Mouse (Mus musculus) heart, embryonic 16.5 days (tissue): ENCODE measurements at regions not wholly inside any gene's neighbourhood (a gene's known extent, or its start where the extent isn't known, plus 50 kb on each side); places are given as distances from the start of the nearest gene placed in this dataset.
A peak's percentile ranks its signal among the peaks of the same experiment; 100 is the strongest.

Experiments
- ATAC-seq: fragments of 200-750 bp; cut with Nextera tagmentation; replicated peaks from 2 replicates; pipeline ENCODE4 v1.8.0; 2017; ENCODE audit warnings: moderate number of reproducible peaks; ENCODE audit not compliant: insufficient read depth, low FRiP score; ENCODE audit errors: extremely low read depth
- H3K27ac ChIP-seq: fragments of 300-500 bp; sonication (generic); 2 replicates; pipeline ENCODE4 v1.5.1; 2014; ENCODE audit warnings: mild to moderate bottlenecking, low read length, control low read depth, moderate library complexity
- H3K27me3 ChIP-seq: fragments of 300-500 bp; sonication (generic); 2 replicates; pipeline ENCODE4 v1.6.1; 2014; ENCODE audit warnings: low read length, mixed read lengths; ENCODE audit not compliant: control insufficient read depth, insufficient read depth
- H3K36me3 ChIP-seq: fragments of 300-500 bp; sonication (generic); 2 replicates; pipeline ENCODE4 v1.6.1; 2014; ENCODE audit not compliant: control insufficient read depth, insufficient read depth
- H3K4me1 ChIP-seq: fragments of 300-500 bp; sonication (generic); 2 replicates; pipeline ENCODE4 v1.6.1; 2014; ENCODE audit warnings: low read length, mixed read lengths; ENCODE audit not compliant: control insufficient read depth, insufficient read depth
- H3K4me2 ChIP-seq: fragments of 300-500 bp; sonication (generic); 2 replicates; pipeline ENCODE4 v1.6.1; 2014; ENCODE audit warnings: low read depth, mild to moderate bottlenecking, control low read depth, low read length
- H3K4me3 ChIP-seq: fragments of 300-500 bp; sonication (generic); 2 replicates; pipeline ENCODE4 v1.5.1; 2014; ENCODE audit warnings: mild to moderate bottlenecking, control low read depth, low read length
- H3K9ac ChIP-seq: fragments of 300-500 bp; sonication (generic); 2 replicates; pipeline ENCODE4 v1.6.1; 2014; ENCODE audit warnings: low read length, control low read depth
- H3K9me3 ChIP-seq: fragments of 300-500 bp; sonication (generic); replicated peaks from 2 replicates; pipeline ENCODE4 v1.6.1; 2016; ENCODE audit warnings: low read length; ENCODE audit not compliant: control insufficient read depth
- WGBS: fragments of 180-500 bp; shearing (Covaris S2); extraction: QIAGEN DNeasy Blood & Tissue Kit; methylation state at CpG from one replicate; pipeline ENCODE4 v1.1.7; 2014; 5-methylcytosine and 5-hydroxymethylcytosine counted together

DNA sequence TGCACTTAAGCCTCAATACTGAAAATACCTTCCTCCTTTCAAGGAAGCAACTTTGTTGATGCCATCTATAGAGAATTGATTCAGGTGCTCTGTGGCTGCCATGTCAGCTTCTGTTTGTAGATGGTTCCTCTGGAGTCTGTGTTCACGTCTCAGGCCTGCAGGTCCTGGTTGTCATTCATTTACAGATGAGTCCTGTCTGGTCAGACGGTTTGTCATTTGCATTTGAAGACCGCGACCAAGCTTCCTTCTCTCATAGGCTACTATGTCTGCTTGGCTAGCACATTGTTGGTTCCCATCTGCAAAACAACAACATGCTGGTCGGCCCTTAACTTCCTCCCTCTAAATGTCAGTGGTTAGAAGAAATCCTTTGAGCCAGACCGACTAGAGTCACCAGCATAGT lies 151.0 kb downstream of the Dact1 start:
- WGBS = 78% methylated on average over 6 of the region's 6 CpGs
- Histone ChIP-seq H3K9me3 (no peaks in the 10 kb centered on the region), H3K27ac (no peak overlapping the region), H3K4me1 (no peaks in the 10 kb centered on the region), H3K27me3 (peaks cover 1% of the 10 kb centered on the region; the same call in 1 of the 2 replicates), H3K36me3 (no peaks in the 10 kb centered on the region), H3K4me2 (no peak overlapping the region), H3K4me3 (no peak overlapping the region), H3K9ac (no peak overlapping the region)
- no peak for ATAC-seq

DNA sequence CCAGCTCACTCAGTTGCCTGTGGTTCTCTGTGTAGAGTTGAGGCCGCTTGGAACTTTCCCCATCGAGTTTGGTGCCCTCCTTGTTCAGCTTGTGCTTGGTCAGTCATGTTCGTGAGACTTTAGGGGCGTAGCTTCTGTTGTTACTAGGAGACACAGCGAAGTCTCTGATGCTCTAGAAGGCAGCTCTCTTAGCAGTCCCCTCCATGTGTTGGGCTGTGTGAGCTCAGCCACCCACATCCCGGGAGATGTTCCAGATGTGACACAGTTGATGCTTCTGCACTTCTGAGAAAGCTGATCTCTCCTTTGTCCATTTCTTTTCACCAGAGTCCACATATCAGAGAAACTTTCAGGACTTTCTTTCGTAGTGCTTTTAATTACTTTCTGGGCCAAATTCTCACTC lies 158.1 kb downstream of the Dact1 start:
- H3K9ac ChIP-seq = no peak overlapping the region
- H3K4me1 ChIP-seq = peaks cover 11% of the 10 kb centered on the region
- H3K36me3 ChIP-seq = no peaks in the 10 kb centered on the region
- no peak overlapping the region for H3K4me3 ChIP-seq
- H3K4me2 ChIP-seq = no peak overlapping the region
- H3K27me3 ChIP-seq = no peaks in the 10 kb centered on the region
- no peaks in the 10 kb centered on the region for H3K9me3 ChIP-seq
- H3K27ac ChIP-seq = no peak overlapping the region
- WGBS = 74% methylated on average over 7 of the region's 7 CpGs
- no peak; the same call in 1 of the 2 replicates for ATAC-seq

DNA sequence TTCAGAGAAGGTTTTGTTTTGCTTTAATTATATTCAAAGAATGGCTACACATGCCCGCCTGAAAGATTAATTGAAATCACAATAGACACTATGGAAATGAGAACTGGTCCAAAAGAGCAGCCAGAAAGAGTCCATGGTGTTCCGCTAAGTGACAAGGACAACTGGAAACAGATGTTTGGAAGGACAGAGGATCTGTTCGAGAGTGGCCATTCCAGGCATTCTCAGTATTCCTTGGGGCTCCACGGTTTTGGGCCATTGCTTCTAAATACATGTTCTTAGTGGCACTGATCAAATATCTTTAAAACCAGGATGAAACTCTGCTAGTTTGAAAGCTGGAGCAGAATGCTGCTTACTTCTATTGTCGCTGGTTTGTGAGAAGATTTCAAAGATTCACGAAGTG lies 158.6 kb downstream of the Dact1 start:
- H3K36me3 ChIP-seq = no peaks in the 10 kb centered on the region
- WGBS = 57% methylated on average over 6 of the region's 6 CpGs
- H3K4me2 ChIP-seq = no peak overlapping the region
- no peak overlapping the region for H3K9ac ChIP-seq
- ATAC-seq = no peak
- H3K4me1 ChIP-seq = peaks cover 11% of the 10 kb centered on the region
- H3K9me3 ChIP-seq = no peaks in the 10 kb centered on the region
- H3K4me3 ChIP-seq = no peak overlapping the region
- no peak overlapping the region for H3K27ac ChIP-seq
- H3K27me3 ChIP-seq = no peaks in the 10 kb centered on the region

DNA sequence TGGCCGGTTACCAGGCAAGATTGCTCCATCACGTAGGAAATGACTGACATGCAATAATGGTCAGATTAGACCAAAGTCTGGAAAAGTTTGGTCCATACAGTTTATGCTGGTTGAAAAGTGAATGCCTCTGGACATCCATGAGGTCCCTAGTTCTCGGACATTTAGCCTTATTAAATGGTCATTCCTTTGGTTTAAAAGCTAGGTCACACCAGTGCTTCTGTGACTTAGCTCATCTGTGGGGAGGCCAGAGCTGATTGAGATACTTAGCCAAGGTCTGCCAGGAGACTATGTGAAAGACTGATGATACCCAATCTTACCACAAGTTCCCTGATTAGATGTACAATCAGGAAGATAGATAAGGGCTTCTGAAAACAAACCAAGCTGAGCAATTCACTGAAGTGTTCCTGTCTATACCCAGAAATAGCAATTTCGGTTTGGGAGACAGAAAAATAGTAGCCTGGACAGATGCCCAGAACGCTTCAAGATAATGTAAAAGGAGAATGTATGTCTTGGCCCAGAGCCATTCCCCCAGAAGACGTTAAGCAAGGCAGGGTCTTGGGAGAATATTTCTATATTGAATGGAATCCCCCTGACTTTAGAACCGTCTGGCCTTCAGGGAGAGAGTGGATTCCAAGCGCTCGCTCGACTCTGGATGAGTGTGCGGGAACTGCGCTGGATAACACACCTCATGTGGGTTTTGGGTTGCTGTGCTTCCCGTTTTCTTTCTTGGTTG lies 161.5 kb downstream of the Dact1 start:
- ATAC-seq = peak; percentile 18; the same call in 1 of the 2 replicates

DNA sequence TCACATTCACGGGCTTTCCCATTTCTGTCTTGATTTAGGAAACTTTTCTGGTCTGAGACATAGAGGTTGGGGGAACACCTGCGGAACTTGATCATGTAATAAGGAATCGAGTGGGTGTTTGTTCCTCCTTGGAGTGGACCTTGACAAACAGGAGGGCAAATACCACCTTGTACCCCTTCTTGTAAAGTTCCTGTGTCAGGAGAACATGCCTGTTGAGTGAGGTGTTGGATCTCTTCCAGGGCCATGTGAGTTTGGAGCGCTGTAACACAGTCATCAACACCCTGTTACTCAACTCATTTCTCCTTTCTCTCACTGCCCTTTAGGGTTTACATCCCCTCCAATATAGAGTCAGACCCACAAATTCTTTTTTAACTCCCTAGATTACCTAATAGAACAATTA lies 162.0 kb downstream of the Dact1 start:
- H3K4me3 ChIP-seq = no peak overlapping the region
- peak overlapping the region; percentile 35; the same call in 1 of the 2 replicates for H3K27ac ChIP-seq
- H3K9me3 ChIP-seq = no peaks in the 10 kb centered on the region
- WGBS = 58% methylated on average over 4 of the region's 4 CpGs
- ATAC-seq = no peak
- no peak overlapping the region for H3K9ac ChIP-seq
- H3K27me3 ChIP-seq = no peaks in the 10 kb centered on the region
- H3K4me1 ChIP-seq = peaks cover 20% of the 10 kb centered on the region
- H3K4me2 ChIP-seq = no peak overlapping the region
- H3K36me3 ChIP-seq = no peaks in the 10 kb centered on the region

More for the DNA sequence above, 161.5 kb downstream of the Dact1 start:
- H3K4me2 ChIP-seq = no peak overlapping the region
- no peaks in the 10 kb centered on the region for H3K36me3 ChIP-seq
- H3K9ac ChIP-seq = no peak overlapping the region
- no peaks in the 10 kb centered on the region for H3K27me3 ChIP-seq
- peak overlapping the region; percentile 43 for H3K27ac ChIP-seq
- 43% methylated on average over 13 of the region's 13 CpGs for WGBS
- no peaks in the 10 kb centered on the region for H3K9me3 ChIP-seq
- H3K4me3 ChIP-seq = no peak overlapping the region
- H3K4me1 ChIP-seq = peaks cover 16% of the 10 kb centered on the region

DNA sequence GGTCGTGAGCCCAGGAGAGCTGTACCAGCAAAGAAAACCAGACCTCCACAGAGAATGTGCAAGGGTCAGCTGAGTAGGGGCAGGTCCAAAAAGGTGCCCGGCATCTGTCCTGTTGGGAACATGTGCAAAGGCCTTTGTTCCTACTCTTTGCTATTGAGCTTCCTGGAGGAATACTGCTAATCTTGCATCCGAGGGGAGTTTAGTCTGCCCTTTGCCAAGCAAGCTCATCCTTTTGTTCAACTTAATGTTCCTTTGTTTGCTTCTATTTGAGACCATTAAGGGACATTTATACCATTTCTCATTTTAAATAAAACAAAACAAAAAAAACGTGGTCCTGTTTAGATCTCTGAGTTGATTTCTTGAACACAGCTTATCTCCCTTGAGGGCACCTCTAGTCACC lies 166.6 kb downstream of the Dact1 start:
- Histone ChIP-seq H3K9ac (no peak overlapping the region), H3K27me3 (no peaks in the 10 kb centered on the region), H3K4me3 (no peak overlapping the region), H3K4me2 (no peak overlapping the region), H3K9me3 (no peaks in the 10 kb centered on the region), H3K4me1 (peaks cover 37% of the 10 kb centered on the region), H3K27ac (peak overlapping the region; percentile 53), H3K36me3 (no peaks in the 10 kb centered on the region)
- WGBS = 35% methylated on average over 4 of the region's 4 CpGs
- ATAC-seq = no peak; the same call in 1 of the 2 replicates

DNA sequence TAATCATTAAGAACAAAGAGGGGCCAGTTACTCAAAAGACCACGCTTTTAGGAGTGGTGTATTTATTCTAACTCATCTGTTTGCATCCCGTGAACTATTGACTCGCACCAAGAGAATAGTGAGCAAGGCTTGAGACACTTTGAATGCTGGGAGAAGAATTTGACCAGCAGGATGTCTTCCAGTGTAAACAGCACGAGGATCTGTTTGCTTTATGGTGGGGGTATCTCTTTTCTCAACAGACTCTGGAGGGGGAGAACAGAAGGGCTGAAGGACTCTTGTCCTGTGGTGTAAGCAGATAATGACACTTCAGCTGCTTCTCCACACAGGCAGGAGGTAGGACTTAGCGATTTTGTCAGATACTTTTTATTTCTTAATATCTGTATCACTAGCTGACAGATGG lies 168.0 kb downstream of the Dact1 start:
- Histone ChIP-seq H3K27me3 (no peaks in the 10 kb centered on the region), H3K4me3 (no peak overlapping the region), H3K9me3 (no peaks in the 10 kb centered on the region), H3K27ac (no peak overlapping the region), H3K36me3 (no peaks in the 10 kb centered on the region), H3K9ac (no peak overlapping the region), H3K4me2 (no peak overlapping the region), H3K4me1 (peaks cover 31% of the 10 kb centered on the region)
- no peak for ATAC-seq
- 43% methylated on average over 5 of the region's 5 CpGs for WGBS

DNA sequence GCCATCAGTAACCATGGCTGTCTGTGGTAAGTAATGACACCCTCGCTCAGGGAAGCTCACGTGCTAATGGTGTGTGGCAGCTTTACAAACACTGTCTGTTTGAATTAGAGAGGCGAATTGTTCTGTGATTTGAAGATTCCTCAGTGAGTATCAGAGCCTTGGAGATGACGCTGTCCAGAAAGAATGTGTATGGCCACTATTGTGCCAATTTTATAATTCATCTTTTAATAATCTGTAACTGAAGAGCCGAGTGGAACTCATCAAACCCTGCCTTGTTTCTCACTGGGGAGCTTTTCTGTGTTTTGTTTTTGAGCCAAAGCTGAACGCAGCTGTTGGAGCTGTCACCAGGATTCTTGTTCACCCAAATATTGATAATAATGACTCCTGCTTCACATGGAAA lies 171.7 kb downstream of the Dact1 start:
- WGBS = 59% methylated on average over 6 of the region's 6 CpGs
- Histone ChIP-seq H3K4me1 (peaks cover 24% of the 10 kb centered on the region), H3K27ac (no peak overlapping the region; the same call in 1 of the 2 replicates), H3K9ac (no peak overlapping the region), H3K36me3 (no peaks in the 10 kb centered on the region), H3K9me3 (no peaks in the 10 kb centered on the region), H3K4me3 (no peak overlapping the region), H3K27me3 (no peaks in the 10 kb centered on the region), H3K4me2 (no peak overlapping the region)
- ATAC-seq = no peak

DNA sequence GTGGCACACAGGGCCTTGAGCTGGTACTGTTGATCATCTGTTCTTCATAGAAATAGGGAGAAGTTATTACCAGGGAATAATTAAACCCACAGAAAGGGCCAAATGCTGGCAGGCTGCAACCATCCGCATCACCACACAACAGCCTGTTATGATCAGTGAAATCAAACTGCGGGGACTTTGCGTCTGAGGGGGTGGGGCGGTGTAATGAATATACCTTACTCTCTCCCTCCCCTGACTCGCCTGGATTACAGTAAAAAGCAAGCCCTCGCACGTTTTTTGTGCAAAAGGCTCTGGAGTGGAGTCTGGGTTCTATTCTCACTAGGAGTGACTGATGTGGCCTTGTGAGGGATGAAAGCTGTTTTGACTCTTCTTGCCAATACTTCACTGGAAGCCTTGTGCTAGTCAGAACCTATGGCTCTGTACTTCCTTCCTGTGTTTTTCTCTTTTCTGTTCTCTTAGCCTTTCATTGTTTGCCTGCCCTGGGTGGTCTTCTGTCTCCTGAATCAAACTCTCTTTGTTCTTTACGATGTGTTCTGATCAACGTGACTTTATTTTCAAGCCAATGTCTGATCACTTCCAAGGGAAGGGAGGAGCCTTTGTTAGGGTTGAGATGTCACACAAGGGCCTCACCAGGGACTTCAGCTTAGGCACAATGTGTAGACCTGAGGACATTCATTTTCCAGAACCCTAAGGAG lies 172.4 kb downstream of the Dact1 start:
- H3K9ac ChIP-seq = no peak overlapping the region
- no peaks in the 10 kb centered on the region for H3K9me3 ChIP-seq
- H3K27me3 ChIP-seq = no peaks in the 10 kb centered on the region
- H3K4me3 ChIP-seq = no peak overlapping the region
- H3K4me2 ChIP-seq = no peak overlapping the region
- peak; percentile 29; the same call in 1 of the 2 replicates for ATAC-seq
- H3K27ac ChIP-seq = peak overlapping the region; percentile 48
- WGBS = 69% methylated on average over 9 of the region's 9 CpGs
- peaks cover 23% of the 10 kb centered on the region for H3K4me1 ChIP-seq
- no peaks in the 10 kb centered on the region for H3K36me3 ChIP-seq
